Mouse (Mus musculus): ENCODE measurements at regions not wholly inside any gene's neighbourhood (a gene's known extent, or its start where the extent isn't known, plus 50 kb on each side); places are given as distances from the start of the nearest gene placed in this dataset.

- no peak overlapping the region for H3K9ac ChIP-seq (ENCODE audit: low read depth, low read length)
- 69% methylated on average over 7 of the region's 7 CpGs for WGBS
- H3K27me3 ChIP-seq (replicated peaks; ENCODE audit: control insufficient read depth, insufficient read depth, low read length), result no peaks in the 10 kb centered on the region
- H3K36me3 ChIP-seq (ENCODE audit: control insufficient read depth, insufficient read depth, low read length), result no peaks in the 10 kb centered on the region
- H3K4me2 ChIP-seq (ENCODE audit: low read depth, low read length), result no peak overlapping the region
- no peak overlapping the region for H3K27ac ChIP-seq (ENCODE audit: low read length)
- ATAC-seq, result no peak
- no peaks in the 10 kb centered on the region for H3K9me3 ChIP-seq (ENCODE audit: control insufficient read depth, low read length)
- no peaks in the 10 kb centered on the region for H3K4me1 ChIP-seq (ENCODE audit: control insufficient read depth, insufficient read depth, low read length)
- H3K4me3 ChIP-seq (ENCODE audit: low read length), result no peak overlapping the region
Measured at GRCm38 (mm10) chr2:21908813-21909480, 318.4 kb upstream of the Myo3a start.

- Histone ChIP-seq H3K27me3 (replicated peaks; ENCODE audit: control insufficient read depth, insufficient read depth, low read length) (no peaks in the 10 kb centered on the region), H3K4me2 (ENCODE audit: low read depth, low read length) (peak overlapping the region; percentile 44), H3K27ac (ENCODE audit: low read length) (no peak overlapping the region), H3K9me3 (ENCODE audit: control insufficient read depth, low read length) (no peaks in the 10 kb centered on the region), H3K4me3 (ENCODE audit: low read length) (0 out of 2 replicates have a peak overlapping the region, but pooled peaks have one; percentile 22), H3K9ac (ENCODE audit: low read depth, low read length) (no peak overlapping the region), H3K36me3 (ENCODE audit: control insufficient read depth, insufficient read depth, low read length) (no peaks in the 10 kb centered on the region), H3K4me1 (ENCODE audit: control insufficient read depth, insufficient read depth, low read length) (no peaks in the 10 kb centered on the region)
- WGBS, result 11% methylated on average over 7 of the region's 7 CpGs
- no peak for ATAC-seq
Measured at GRCm38 (mm10) chr2:21909481-21909966, 317.8 kb upstream of the Myo3a start.

- Histone ChIP-seq H3K9ac (ENCODE audit: low read depth, low read length) (no peak overlapping the region), H3K4me2 (ENCODE audit: low read depth, low read length) (peak overlapping the region; percentile 45), H3K9me3 (ENCODE audit: control insufficient read depth, low read length) (no peaks in the 10 kb centered on the region), H3K27ac (ENCODE audit: low read length) (no peak overlapping the region), H3K27me3 (replicated peaks; ENCODE audit: control insufficient read depth, insufficient read depth, low read length) (no peaks in the 10 kb centered on the region), H3K4me1 (ENCODE audit: control insufficient read depth, insufficient read depth, low read length) (no peaks in the 10 kb centered on the region), H3K36me3 (ENCODE audit: control insufficient read depth, insufficient read depth, low read length) (no peaks in the 10 kb centered on the region), H3K4me3 (ENCODE audit: low read length) (peak overlapping the region; percentile 25)
- ATAC-seq, result no peak; the same call in 1 of the 2 replicates
- whole genome bisulfite sequencing, result 22% methylated on average over 16 of the region's 16 CpGs
Measured at GRCm38 (mm10) chr2:21917804-21918690, 309.3 kb upstream of the Myo3a start.

- Histone ChIP-seq H3K4me2 (ENCODE audit: low read depth, low read length) (no peak overlapping the region), H3K4me1 (ENCODE audit: control insufficient read depth, insufficient read depth, low read length) (no peaks in the 10 kb centered on the region), H3K27me3 (replicated peaks; ENCODE audit: control insufficient read depth, insufficient read depth, low read length) (no peaks in the 10 kb centered on the region), H3K36me3 (ENCODE audit: control insufficient read depth, insufficient read depth, low read length) (no peaks in the 10 kb centered on the region), H3K9ac (ENCODE audit: low read depth, low read length) (no peak overlapping the region), H3K4me3 (ENCODE audit: low read length) (no peak overlapping the region), H3K9me3 (ENCODE audit: control insufficient read depth, low read length) (no peaks in the 10 kb centered on the region), H3K27ac (ENCODE audit: low read length) (no peak overlapping the region)
- ATAC-seq, result no peak
- WGBS, result 65% methylated on average over 2 of the region's 2 CpGs
Measured at GRCm38 (mm10) chr2:21919091-21919490, 308.2 kb upstream of the Myo3a start.

GRCm38 (mm10) chr2:21927656-21928055 is 299.6 kb upstream of the Myo3a start:
- no peaks in the 10 kb centered on the region for H3K27me3 ChIP-seq (replicated peaks; ENCODE audit: control insufficient read depth, insufficient read depth, low read length)
- no peak overlapping the region for H3K27ac ChIP-seq (ENCODE audit: low read length)
- H3K4me3 ChIP-seq (ENCODE audit: low read length), result no peak overlapping the region
- ATAC-seq, result no peak
- no peak overlapping the region for H3K9ac ChIP-seq (ENCODE audit: low read depth, low read length)
- H3K9me3 ChIP-seq (ENCODE audit: control insufficient read depth, low read length), result no peaks in the 10 kb centered on the region
- H3K36me3 ChIP-seq (ENCODE audit: control insufficient read depth, insufficient read depth, low read length), result no peaks in the 10 kb centered on the region
- H3K4me2 ChIP-seq (ENCODE audit: low read depth, low read length), result no peak overlapping the region
- no peaks in the 10 kb centered on the region for H3K4me1 ChIP-seq (ENCODE audit: control insufficient read depth, insufficient read depth, low read length)
- WGBS, result 41% methylated on average over 1 of the region's 1 CpGs

GRCm38 (mm10) chr2:21939993-21940392 is 287.3 kb upstream of the Myo3a start:
- Histone ChIP-seq H3K4me2 (ENCODE audit: low read depth, low read length) (no peak overlapping the region), H3K27ac (ENCODE audit: low read length) (no peak overlapping the region), H3K9me3 (ENCODE audit: control insufficient read depth, low read length) (no peaks in the 10 kb centered on the region), H3K27me3 (replicated peaks; ENCODE audit: control insufficient read depth, insufficient read depth, low read length) (no peaks in the 10 kb centered on the region), H3K4me3 (ENCODE audit: low read length) (no peak overlapping the region), H3K36me3 (ENCODE audit: control insufficient read depth, insufficient read depth, low read length) (no peaks in the 10 kb centered on the region), H3K9ac (ENCODE audit: low read depth, low read length) (no peak overlapping the region), H3K4me1 (ENCODE audit: control insufficient read depth, insufficient read depth, low read length) (no peaks in the 10 kb centered on the region)
- ATAC-seq, result no peak
- 82% methylated on average over 3 of the region's 3 CpGs for WGBS

GRCm38 (mm10) chr2:21940797-21941487 is 286.4 kb upstream of the Myo3a start:
- ATAC-seq, result 0 out of 2 replicates have a peak, but pooled peaks have one; percentile 56
- no peak overlapping the region for H3K27ac ChIP-seq (ENCODE audit: low read length)

GRCm38 (mm10) chr2:21941488-21942000 is 285.8 kb upstream of the Myo3a start:
- Histone ChIP-seq H3K27me3 (replicated peaks; ENCODE audit: control insufficient read depth, insufficient read depth, low read length) (no peaks in the 10 kb centered on the region), H3K4me2 (ENCODE audit: low read depth, low read length) (no peak overlapping the region), H3K36me3 (ENCODE audit: control insufficient read depth, insufficient read depth, low read length) (no peaks in the 10 kb centered on the region), H3K9me3 (ENCODE audit: control insufficient read depth, low read length) (no peaks in the 10 kb centered on the region), H3K9ac (ENCODE audit: low read depth, low read length) (no peak overlapping the region), H3K4me3 (ENCODE audit: low read length) (no peak overlapping the region), H3K4me1 (ENCODE audit: control insufficient read depth, insufficient read depth, low read length) (no peaks in the 10 kb centered on the region), H3K27ac (ENCODE audit: low read length) (no peak overlapping the region)
- 77% methylated on average over 2 of the region's 2 CpGs for WGBS
- ATAC-seq, result no peak

More at GRCm38 (mm10) chr2:21940797-21941487, 286.4 kb upstream of the Myo3a start:
- Histone ChIP-seq H3K27me3 (replicated peaks; ENCODE audit: control insufficient read depth, insufficient read depth, low read length) (no peaks in the 10 kb centered on the region), H3K4me2 (ENCODE audit: low read depth, low read length) (no peak overlapping the region), H3K4me3 (ENCODE audit: low read length) (no peak overlapping the region), H3K9ac (ENCODE audit: low read depth, low read length) (no peak overlapping the region), H3K36me3 (ENCODE audit: control insufficient read depth, insufficient read depth, low read length) (no peaks in the 10 kb centered on the region), H3K9me3 (ENCODE audit: control insufficient read depth, low read length) (no peaks in the 10 kb centered on the region), H3K4me1 (ENCODE audit: control insufficient read depth, insufficient read depth, low read length) (no peaks in the 10 kb centered on the region)
- 46% methylated on average over 4 of the region's 4 CpGs for WGBS

- ATAC-seq, result no peak
- Histone ChIP-seq H3K9ac (ENCODE audit: low read depth, low read length) (no peak overlapping the region), H3K36me3 (ENCODE audit: control insufficient read depth, insufficient read depth, low read length) (no peaks in the 10 kb centered on the region), H3K27me3 (replicated peaks; ENCODE audit: control insufficient read depth, insufficient read depth, low read length) (no peaks in the 10 kb centered on the region), H3K9me3 (ENCODE audit: control insufficient read depth, low read length) (no peaks in the 10 kb centered on the region), H3K27ac (ENCODE audit: low read length) (no peak overlapping the region), H3K4me3 (ENCODE audit: low read length) (no peak overlapping the region), H3K4me2 (ENCODE audit: low read depth, low read length) (no peak overlapping the region), H3K4me1 (ENCODE audit: control insufficient read depth, insufficient read depth, low read length) (no peaks in the 10 kb centered on the region)
- 87% methylated on average over 2 of the region's 2 CpGs for WGBS
Measured at GRCm38 (mm10) chr2:21943676-21944075, 283.6 kb upstream of the Myo3a start.

Measured in intestine, embryonic 16.5 days (tissue).